Mouse (Mus musculus): ENCODE data around the gene Cux1. TPM values are rescaled to one million over a fixed set of nuclear protein-coding genes. Genes with fewer than 3 reads are reported as not detected.

Gene Cux1
- polyA plus RNA-seq, 1 experiment from 2014 or later, result 100 TPM

- no peak for DNase-seq (ENCODE audit: low spot score)
- WGBS, result 57% methylated on average over 1 of the region's 1 CpGs
- no peaks in the 10 kb centered on the region for H3K9me3 ChIP-seq (replicated peaks)
- H3K27ac ChIP-seq (replicated peaks), result no peak overlapping the region
- H3K27me3 ChIP-seq (ENCODE audit: low read depth, poor library complexity, severe bottlenecking), result peaks cover 14% of the 10 kb centered on the region; the same call in 1 of the 2 replicates
- H3K4me1 ChIP-seq, result peaks cover 63% of the 10 kb centered on the region
- H3K4me3 ChIP-seq, result no peak overlapping the region
- no peaks in the 10 kb centered on the region for H3K36me3 ChIP-seq
Measured at GRCm38 (mm10) chr5:136240381-136240780, 326.9 kb downstream of the Cux1 start.

GRCm38 (mm10) chr5:136237607-136238006 lies 329.7 kb downstream of the Cux1 start:
- H3K9me3 ChIP-seq (replicated peaks), result no peaks in the 10 kb centered on the region
- WGBS, result 4% methylated on average over 19 of the region's 19 CpGs
- DNase-seq (ENCODE audit: low spot score), result peak; percentile 33
- no peak overlapping the region for H3K27ac ChIP-seq (replicated peaks)
- peaks cover 28% of the 10 kb centered on the region for H3K27me3 ChIP-seq (ENCODE audit: low read depth, poor library complexity, severe bottlenecking)
- H3K4me1 ChIP-seq, result peaks cover 53% of the 10 kb centered on the region
- H3K36me3 ChIP-seq, result no peaks in the 10 kb centered on the region
- peak overlapping the region; percentile 47 for H3K4me3 ChIP-seq

- Histone ChIP-seq H3K27me3 (ENCODE audit: low read depth, poor library complexity, severe bottlenecking) (peaks cover 38% of the 10 kb centered on the region), H3K36me3 (peaks cover 6% of the 10 kb centered on the region), H3K4me1 (peaks cover 48% of the 10 kb centered on the region), H3K9me3 (replicated peaks) (no peaks in the 10 kb centered on the region), H3K4me3 (no peak overlapping the region), H3K27ac (replicated peaks) (no peak overlapping the region)
- DNase-seq (ENCODE audit: low spot score), result no peak
- 87% methylated on average over 5 of the region's 5 CpGs for WGBS
Measured at GRCm38 (mm10) chr5:136236611-136237010, 330.7 kb downstream of the Cux1 start.

- Histone ChIP-seq H3K9me3 (replicated peaks) (no peaks in the 10 kb centered on the region), H3K27me3 (ENCODE audit: low read depth, poor library complexity, severe bottlenecking) (peaks cover 32% of the 10 kb centered on the region), H3K36me3 (peaks cover 62% of the 10 kb centered on the region), H3K4me3 (no peak overlapping the region), H3K4me1 (peaks cover 22% of the 10 kb centered on the region), H3K27ac (replicated peaks) (no peak overlapping the region)
- 81% methylated on average over 4 of the region's 4 CpGs for WGBS
- DNase-seq (ENCODE audit: low spot score), result no peak
Measured at GRCm38 (mm10) chr5:136230348-136231035, 336.8 kb downstream of the Cux1 start.

- 86% methylated on average over 7 of the region's 7 CpGs for whole genome bisulfite sequencing
- H3K27me3 ChIP-seq (ENCODE audit: low read depth, poor library complexity, severe bottlenecking), result peaks cover 5% of the 10 kb centered on the region
Measured at GRCm38 (mm10) chr5:136226246-136226876, 340.9 kb downstream of the Cux1 start.

GRCm38 (mm10) chr5:136218585-136218984 lies 348.7 kb downstream of the Cux1 start:
- WGBS, result 78% methylated on average over 12 of the region's 12 CpGs
- no peak for DNase-seq (ENCODE audit: low spot score)

More at GRCm38 (mm10) chr5:136226246-136226876, 340.9 kb downstream of the Cux1 start:
- no peak overlapping the region for H3K27ac ChIP-seq (replicated peaks)
- H3K4me1 ChIP-seq, result peaks cover 8% of the 10 kb centered on the region
- no peak overlapping the region for H3K4me3 ChIP-seq
- no peak for DNase-seq (ENCODE audit: low spot score)
- H3K9me3 ChIP-seq (replicated peaks), result no peaks in the 10 kb centered on the region
- peaks cover 95% of the 10 kb centered on the region for H3K36me3 ChIP-seq

GRCm38 (mm10) chr5:136217932-136218381 lies 349.3 kb downstream of the Cux1 start:
- Histone ChIP-seq H3K4me3 (no peak overlapping the region), H3K4me1 (no peaks in the 10 kb centered on the region), H3K36me3 (peaks cover 49% of the 10 kb centered on the region), H3K27me3 (ENCODE audit: low read depth, poor library complexity, severe bottlenecking) (no peaks in the 10 kb centered on the region), H3K9me3 (replicated peaks) (peaks cover 14% of the 10 kb centered on the region), H3K27ac (replicated peaks) (no peak overlapping the region)
- WGBS, result 75% methylated on average over 4 of the region's 4 CpGs
- no peak for DNase-seq (ENCODE audit: low spot score)

More at GRCm38 (mm10) chr5:136218585-136218984, 348.7 kb downstream of the Cux1 start:
- no peaks in the 10 kb centered on the region for H3K27me3 ChIP-seq (ENCODE audit: low read depth, poor library complexity, severe bottlenecking)
- H3K4me3 ChIP-seq, result no peak overlapping the region
- no peak overlapping the region for H3K27ac ChIP-seq (replicated peaks)
- peaks cover 55% of the 10 kb centered on the region for H3K36me3 ChIP-seq
- H3K9me3 ChIP-seq (replicated peaks), result peaks cover 14% of the 10 kb centered on the region
- no peaks in the 10 kb centered on the region for H3K4me1 ChIP-seq

- Histone ChIP-seq H3K9me3 (replicated peaks) (peaks cover 14% of the 10 kb centered on the region), H3K27me3 (ENCODE audit: low read depth, poor library complexity, severe bottlenecking) (no peaks in the 10 kb centered on the region), H3K27ac (replicated peaks) (no peak overlapping the region), H3K4me3 (no peak overlapping the region), H3K36me3 (peaks cover 41% of the 10 kb centered on the region), H3K4me1 (no peaks in the 10 kb centered on the region)
- 85% methylated on average over 18 of the region's 18 CpGs for WGBS
- no peak for DNase-seq (ENCODE audit: low spot score)
Measured at GRCm38 (mm10) chr5:136217004-136217665, 350.2 kb downstream of the Cux1 start.

GRCm38 (mm10) chr5:136215958-136216357 lies 351.3 kb downstream of the Cux1 start:
- H3K27me3 ChIP-seq (ENCODE audit: low read depth, poor library complexity, severe bottlenecking), result no peaks in the 10 kb centered on the region
- no peak overlapping the region for H3K4me3 ChIP-seq
- 92% methylated on average over 5 of the region's 5 CpGs for WGBS
- DNase-seq (ENCODE audit: low spot score), result no peak
- no peak overlapping the region for H3K27ac ChIP-seq (replicated peaks)
- H3K9me3 ChIP-seq (replicated peaks), result peaks cover 16% of the 10 kb centered on the region
- no peaks in the 10 kb centered on the region for H3K4me1 ChIP-seq
- peaks cover 29% of the 10 kb centered on the region for H3K36me3 ChIP-seq

GRCm38 (mm10) chr5:136215211-136215610 lies 352.1 kb downstream of the Cux1 start:
- WGBS, result 88% methylated on average over 3 of the region's 3 CpGs
- no peak overlapping the region for H3K4me3 ChIP-seq
- no peak for DNase-seq (ENCODE audit: low spot score)
- H3K27ac ChIP-seq (replicated peaks), result no peak overlapping the region
- peaks cover 16% of the 10 kb centered on the region for H3K9me3 ChIP-seq (replicated peaks)
- peaks cover 23% of the 10 kb centered on the region for H3K36me3 ChIP-seq
- H3K4me1 ChIP-seq, result no peaks in the 10 kb centered on the region
- H3K27me3 ChIP-seq (ENCODE audit: low read depth, poor library complexity, severe bottlenecking), result no peaks in the 10 kb centered on the region

- Histone ChIP-seq H3K4me1 (no peaks in the 10 kb centered on the region), H3K36me3 (peaks cover 9% of the 10 kb centered on the region), H3K9me3 (replicated peaks) (peaks cover 16% of the 10 kb centered on the region), H3K27me3 (ENCODE audit: low read depth, poor library complexity, severe bottlenecking) (no peaks in the 10 kb centered on the region), H3K4me3 (no peak overlapping the region), H3K27ac (replicated peaks) (no peak overlapping the region)
- WGBS, result 86% methylated on average over 5 of the region's 5 CpGs
- no peak for DNase-seq (ENCODE audit: low spot score)
Measured at GRCm38 (mm10) chr5:136213716-136214115, 353.6 kb downstream of the Cux1 start.

- H3K9me3 ChIP-seq (replicated peaks), result peaks cover 16% of the 10 kb centered on the region
- no peaks in the 10 kb centered on the region for H3K27me3 ChIP-seq (ENCODE audit: low read depth, poor library complexity, severe bottlenecking)
- no peaks in the 10 kb centered on the region for H3K4me1 ChIP-seq
- H3K27ac ChIP-seq (replicated peaks), result no peak overlapping the region
- no peak for DNase-seq (ENCODE audit: low spot score)
- H3K4me3 ChIP-seq, result no peak overlapping the region
- WGBS, result 92% methylated on average over 11 of the region's 11 CpGs
- H3K36me3 ChIP-seq, result no peaks in the 10 kb centered on the region
Measured at GRCm38 (mm10) chr5:136212716-136213115, 354.6 kb downstream of the Cux1 start.
